In genomic region chr14:75138503-75138902, GRCm38 (mm10) we compare ENCODE assay signal across 14 mouse cellular contexts. TPM values are rescaled to one million over a fixed set of nuclear protein-coding genes. Genes with fewer than 3 reads are reported as not detected.
DNase-seq lines count a peak whose midpoint lies in the region; ATAC-seq and TF ChIP-seq lines count a peak whose summit lies in the region.
"Had no signal": no experiment of that assay in that cellular context is flagged by ENCODE, and none has a peak within 500 bp of the region (broad histone marks: within the 10 kb centered on the region; RNA-seq: fewer than 3 reads in every experiment).

No protein-coding gene starts in this region.

- no peak overlapping the region for H3K27ac ChIP-seq in intestine, embryonic 15.5 days
- no peak overlapping the region for H3K27ac ChIP-seq in intestine, postnatal 0 days (ENCODE audit: low read depth, low read length)
- peak overlapping the region; percentile 100 for H3K27ac ChIP-seq in liver, embryonic 14.5 days
- no peak overlapping the region for H3K27ac ChIP-seq in stomach, embryonic 16.5 days (ENCODE audit: low read length)
- H3K27ac ChIP-seq: embryonic facial prominence, embryonic 13.5 days; limb, embryonic 13.5 days had no signal

- H3K9me3 ChIP-seq in intestine, embryonic 15.5 days: no peaks in the 10 kb centered on the region
- H3K9me3 ChIP-seq in intestine, postnatal 0 days (ENCODE audit: control insufficient read depth): no peaks in the 10 kb centered on the region
- H3K9me3 ChIP-seq in liver, embryonic 14.5 days (ENCODE audit: control insufficient read depth, low read length): no peaks in the 10 kb centered on the region
- no peaks in the 10 kb centered on the region for H3K9me3 ChIP-seq in stomach, embryonic 16.5 days (replicated peaks; ENCODE audit: control insufficient read depth, low read length)
- H3K9me3 ChIP-seq: embryonic facial prominence, embryonic 13.5 days; limb, embryonic 13.5 days had no signal

- 72% methylated on average over 10 of the region's 10 CpGs for WGBS in intestine, embryonic 15.5 days
- WGBS in intestine, postnatal 0 days: 72% methylated on average over 10 of the region's 10 CpGs
- 7% methylated on average over 10 of the region's 10 CpGs for WGBS in liver, embryonic 14.5 days (ENCODE audit: insufficient replicate concordance)
- WGBS in stomach, embryonic 16.5 days: 64% methylated on average over 10 of the region's 10 CpGs

- TF ChIP-seq EP300 in liver, embryonic 14.5 days (IDR thresholded peaks at IDR 0.05; ENCODE audit: low read depth): peak; percentile 99

- no peak overlapping the region for H3K4me2 ChIP-seq in intestine, embryonic 15.5 days (replicated peaks)
- H3K4me2 ChIP-seq in intestine, postnatal 0 days (replicated peaks; ENCODE audit: low read depth): no peak overlapping the region
- peak overlapping the region; percentile 66 for H3K4me2 ChIP-seq in liver, embryonic 14.5 days (ENCODE audit: low read depth)
- H3K4me2 ChIP-seq in stomach, embryonic 16.5 days (ENCODE audit: low read depth, low read length): no peak overlapping the region
- H3K4me2 ChIP-seq: embryonic facial prominence, embryonic 13.5 days; limb, embryonic 13.5 days had no signal

- H3K4me1 ChIP-seq in intestine, embryonic 15.5 days (replicated peaks): no peaks in the 10 kb centered on the region
- H3K4me1 ChIP-seq in intestine, postnatal 0 days (replicated peaks; ENCODE audit: control insufficient read depth, insufficient read depth, low read length): peaks cover 2% of the 10 kb centered on the region; the same call in 1 of the 2 replicates
- peaks cover 46% of the 10 kb centered on the region in 2 experiments for H3K4me1 ChIP-seq in liver, embryonic 14.5 days (replicated peaks; ENCODE audit: control insufficient read depth in 2 of 2, insufficient read depth in 2 of 2, low read length in 1 of 2)
- H3K4me1 ChIP-seq in stomach, embryonic 16.5 days (ENCODE audit: control insufficient read depth, insufficient read depth, low read length): peaks cover 5% of the 10 kb centered on the region; the same call in 1 of the 2 replicates
- H3K4me1 ChIP-seq: embryonic facial prominence, embryonic 13.5 days; limb, embryonic 13.5 days had no signal

- H3K27me3 ChIP-seq in intestine, embryonic 15.5 days (replicated peaks): no peaks in the 10 kb centered on the region
- no peaks in the 10 kb centered on the region for H3K27me3 ChIP-seq in intestine, postnatal 0 days (replicated peaks; ENCODE audit: control insufficient read depth, insufficient read depth, low read length)
- H3K27me3 ChIP-seq in liver, embryonic 14.5 days (ENCODE audit: control insufficient read depth, insufficient read depth, low read length): no peaks in the 10 kb centered on the region
- no peaks in the 10 kb centered on the region for H3K27me3 ChIP-seq in stomach, embryonic 16.5 days (ENCODE audit: control insufficient read depth, insufficient read depth, low read length)
- H3K27me3 ChIP-seq: embryonic facial prominence, embryonic 13.5 days; limb, embryonic 13.5 days had no signal

- H3K36me3 ChIP-seq in intestine, embryonic 15.5 days: no peaks in the 10 kb centered on the region
- H3K36me3 ChIP-seq in intestine, postnatal 0 days (ENCODE audit: control insufficient read depth, insufficient read depth): no peaks in the 10 kb centered on the region
- H3K36me3 ChIP-seq in liver, embryonic 14.5 days (replicated peaks; ENCODE audit: control insufficient read depth, insufficient read depth, low read depth): no peaks in the 10 kb centered on the region
- H3K36me3 ChIP-seq in stomach, embryonic 16.5 days (ENCODE audit: control insufficient read depth, insufficient read depth, low read length): no peaks in the 10 kb centered on the region
- H3K36me3 ChIP-seq: embryonic facial prominence, embryonic 13.5 days; limb, embryonic 13.5 days had no signal

- peak; percentile 94 to 98 (median 95) for DNase-seq in liver, embryonic 14.5 days (ENCODE audit: low read depth in 3 of 3, low spot score in 3 of 3)
- DNase-seq in urinary bladder, postnatal 14 days (ENCODE audit: low spot score): no peak
- no peak for DNase-seq in layer of hippocampus, postnatal 36 days
- DNase-seq: kidney, adult 11 months; layer of hippocampus, adult 9-11 months had no signal

- no peak for TF ChIP-seq CTCF in intestine, postnatal 0 days (IDR thresholded peaks at IDR 0.05; ENCODE audit: low read depth)
- TF ChIP-seq CTCF in liver, embryonic 14.5 days (IDR thresholded peaks at IDR 0.05; ENCODE audit: low read depth): no peak

- no peak overlapping the region for H3K9ac ChIP-seq in intestine, embryonic 15.5 days
- H3K9ac ChIP-seq in intestine, postnatal 0 days (ENCODE audit: low read depth, low read length): no peak overlapping the region
- H3K9ac ChIP-seq in liver, embryonic 14.5 days (replicated peaks): peak overlapping the region; percentile 76
- H3K9ac ChIP-seq in stomach, embryonic 16.5 days (ENCODE audit: low read length): no peak overlapping the region
- H3K9ac ChIP-seq: embryonic facial prominence, embryonic 13.5 days; limb, embryonic 13.5 days had no signal

- ATAC-seq in intestine, embryonic 15.5 days: peak; percentile 84; the same call in 1 of the 2 replicates
- ATAC-seq in intestine, postnatal 0 days: no peak
- peak; percentile 85 for ATAC-seq in common myeloid progenitor, adult 5-6 weeks (replicated peaks; ENCODE audit: low read depth, poor library complexity, severe bottlenecking)
- ATAC-seq in liver, embryonic 14.5 days (ENCODE audit: insufficient read depth): peak; percentile 99
- peak; percentile 61 for ATAC-seq in stomach, embryonic 16.5 days (ENCODE audit: insufficient read depth, low FRiP score)
- ATAC-seq: CD4-positive, CD25-positive, alpha-beta regulatory T cell, adult 4 months had no signal

- H3K4me3 ChIP-seq in intestine, embryonic 15.5 days (replicated peaks): no peak overlapping the region
- H3K4me3 ChIP-seq in intestine, postnatal 0 days (ENCODE audit: low read depth, low read length): no peak overlapping the region
- peak overlapping the region in 1 of 2 experiments; percentile 35; a peak in 2 of 4 replicates for H3K4me3 ChIP-seq in liver, embryonic 14.5 days (ENCODE audit: insufficient read depth in 1 of 2, low read depth in 2 of 2, low read length in 2 of 2)
- H3K4me3 ChIP-seq in stomach, embryonic 16.5 days (replicated peaks; ENCODE audit: low read length): no peak overlapping the region
- H3K4me3 ChIP-seq: embryonic facial prominence, embryonic 13.5 days; limb, embryonic 13.5 days had no signal

RNA-seq across cellular contexts. Expression of gene Lcp1, which starts 7.6 kb away (rescaled TPM):
- polyA plus RNA-seq in intestine, embryonic 15.5 days (2015; fragmentation: Nextera tagmentation; extraction: Ambion mirVana): 81.6 and 81.9 TPM in 2 replicates
- 59.3 and 67.6 TPM in 2 replicates for polyA plus RNA-seq in intestine, postnatal 0 days (2015; fragmentation: Nextera tagmentation; extraction: Ambion mirVana)
- 244 and 283 TPM in 2 replicates for total RNA-seq in common myeloid progenitor, adult 5-6 weeks (2017)
- 6.7 and 10.4 TPM in 2 replicates for polyA plus RNA-seq in liver, embryonic 14.5 days (2012; rRNA removed)
- 31.8 and 35.8 TPM in 2 replicates for polyA plus RNA-seq in liver, embryonic 14.5 days (2014; fragmentation: Nextera tagmentation; extraction: Ambion mirVana)
- polyA plus RNA-seq in stomach, embryonic 16.5 days (2015; fragmentation: Nextera tagmentation; extraction: Ambion mirVana): 64.9 and 65.3 TPM in 2 replicates
- 1 to 10 TPM; 6.8 to 6.9 TPM for total RNA-seq in layer of hippocampus, postnatal 36 days (2021)

RNA-seq across cellular contexts. Expression of gene Lrrc63, which starts 7.8 kb away (rescaled TPM):
- 0.05 TPM in 1 of 2 replicates, not detected in the other for polyA plus RNA-seq in intestine, embryonic 15.5 days (2015; fragmentation: Nextera tagmentation; extraction: Ambion mirVana)
- not detected in 2 replicates for polyA plus RNA-seq in intestine, postnatal 0 days (2015; fragmentation: Nextera tagmentation; extraction: Ambion mirVana)
- not detected in 2 replicates for total RNA-seq in common myeloid progenitor, adult 5-6 weeks (2017)
- 0.01 and 0.03 TPM in 2 replicates for polyA plus RNA-seq in liver, embryonic 14.5 days (2012; rRNA removed)
- 0.10 TPM in 1 of 2 replicates, not detected in the other for polyA plus RNA-seq in liver, embryonic 14.5 days (2014; fragmentation: Nextera tagmentation; extraction: Ambion mirVana)
- polyA plus RNA-seq in stomach, embryonic 16.5 days (2015; fragmentation: Nextera tagmentation; extraction: Ambion mirVana): not detected in 2 replicates
- total RNA-seq in layer of hippocampus, postnatal 36 days (2021): not detected
- polyA plus RNA-seq: CD4-positive, CD25-positive, alpha-beta regulatory T cell, adult 4 months; embryonic facial prominence, embryonic 13.5 days; heart, postnatal 0 days; limb, embryonic 13.5 days; neural tube, embryonic 14.5 days had no signal

Comparison
In these comparisons a context has a peak if more than half of its experiments do, and no peak if none do; other contexts are left out.
1. DNase-seq: peak in liver, embryonic 14.5 days (3 of 3); none in urinary bladder, postnatal 14 days (single experiment) and layer of hippocampus, postnatal 36 days (0 of 2).